Mouse (Mus musculus): ENCODE measurements around the gene Gm49337.

DNA sequence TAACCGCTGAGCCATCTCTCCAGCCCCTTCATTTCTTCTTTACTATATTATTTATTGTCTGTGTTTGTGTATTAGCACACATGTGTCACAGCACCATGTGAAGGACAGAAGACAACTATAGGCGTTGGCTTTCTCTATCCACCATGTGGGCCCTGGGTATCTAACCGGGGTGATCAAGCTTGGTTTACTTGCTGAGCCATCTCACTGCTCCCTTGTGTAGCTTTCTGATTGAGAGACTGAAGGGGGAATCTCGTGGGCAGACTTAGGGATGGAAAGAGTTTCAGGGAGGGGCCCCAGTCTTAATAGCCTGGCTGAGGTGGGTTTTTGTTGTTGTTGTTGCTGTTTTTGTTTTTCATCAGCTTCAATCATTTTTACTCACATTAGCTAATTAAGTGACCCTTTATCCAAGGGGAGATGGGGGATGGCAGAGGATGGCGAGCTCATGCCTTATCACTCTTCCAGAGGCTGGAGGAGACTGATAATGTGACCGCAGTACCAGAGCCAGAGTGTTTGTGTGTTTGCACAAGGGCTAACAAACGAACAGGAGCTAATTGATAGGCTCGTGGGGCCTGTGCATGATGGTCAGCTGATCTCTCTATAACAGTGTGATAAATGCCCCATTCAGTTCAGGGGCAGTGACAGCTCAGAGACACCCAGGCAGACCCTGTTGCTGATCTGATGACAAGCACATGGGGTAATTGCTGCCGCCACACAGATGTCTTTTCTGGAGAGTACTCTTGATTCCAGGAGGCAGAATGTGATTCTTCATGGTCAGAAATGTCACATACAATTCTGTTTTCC, 20.6 kb downstream of the Gm49337 start:
- TF ChIP-seq POLR2A (IDR thresholded peaks at IDR 0.05; ENCODE audit: low read depth, low read length), result no peak
- TF ChIP-seq CTCF (IDR thresholded peaks at IDR 0.05; ENCODE audit: extremely low read depth, insufficient read length, insufficient replicate concordance, low read depth, low read length), result no peak

Data from small intestine, adult 2 months (tissue).